Mouse (Mus musculus): Measurements from ENCODE around the gene Cdyl.

The Cdyl gene

GRCm38 (mm10) chr13:35911476-35911875 is 251.8 kb downstream of the Cdyl start:
- no peak for DNase-seq (ENCODE audit: low read depth, low spot score)

Measured in embryo, embryonic 11.5 days (tissue).